Mouse (Mus musculus) lung, postnatal 36 days (tissue): ENCODE results near the gene Vmn2r35.
"Not testable (repeated sequence)": the region's sequence is repeated elsewhere in the genome, so short reads cannot be mapped to it uniquely, and the experiment has no call there.

ENCODE experiments used
- DNase-seq: peaks from one replicate; pipeline ENCODE4 v3.0.0; 2022; ENCODE audit warnings: mixed read lengths

Vmn2r35 gene

DNA sequence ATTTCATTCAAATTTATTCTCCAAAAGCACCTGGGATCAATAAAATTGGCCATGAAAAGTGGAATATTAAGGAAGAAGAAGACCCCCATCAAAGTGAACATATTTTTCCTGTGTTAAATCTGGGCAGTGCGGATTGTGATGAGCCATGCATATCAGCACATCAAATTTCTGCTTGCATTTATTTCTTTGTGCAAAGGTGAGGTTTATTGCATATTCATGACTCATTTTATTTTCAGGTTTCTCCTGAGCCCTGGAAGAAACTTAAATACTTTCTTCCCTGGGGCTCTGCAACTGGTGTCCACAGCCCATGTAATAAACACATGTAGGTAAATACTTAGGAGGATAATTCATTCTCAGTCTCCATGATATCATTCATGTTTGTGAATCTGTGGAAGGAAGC, at the start of gene Vmn2r35:
TSS of gene Vmn2r35 (minus strand) at position 101 of the 400 bp plus-strand sequence.
- not testable (repeated sequence) for DNase-seq

GRCm38 (mm10) chr7:7794196-7794595, 25.5 kb downstream of the Vmn2r35 start:
- DNase-seq: not testable (repeated sequence)
